Comparison of ENCODE assay signal across 36 mouse cellular contexts in the genomic region with DNA sequence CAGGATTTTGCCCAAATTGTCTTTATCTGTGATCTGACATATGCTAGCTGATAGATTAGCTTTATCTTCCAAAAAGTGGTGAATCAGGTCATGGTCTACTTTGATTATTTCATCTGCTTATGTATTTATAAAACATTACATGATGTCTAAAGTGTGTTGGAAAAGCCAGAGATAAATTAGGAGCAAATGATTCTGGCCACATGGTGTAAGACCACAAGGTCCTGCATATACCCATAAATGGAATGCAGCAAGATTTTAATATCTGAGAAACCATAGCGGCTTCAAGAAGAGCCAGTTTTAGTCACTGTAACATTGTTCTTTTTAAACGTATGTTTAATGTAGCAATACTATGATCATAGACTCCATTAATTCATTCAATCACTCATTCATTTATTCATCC. TPM values are rescaled to one million over a fixed set of nuclear protein-coding genes. Genes with fewer than 3 reads are reported as not detected.
"Had no signal": no experiment of that assay in that cellular context is flagged by ENCODE, and none has a peak within 500 bp of the region (broad histone marks: within the 10 kb centered on the region; RNA-seq: fewer than 3 reads in every experiment).

No protein-coding gene starts in this region.

- H3K4me3 ChIP-seq: heart, adult 2 months; heart, embryonic 10.5 days; heart, embryonic 12.5 days; heart, embryonic 13.5 days; heart, embryonic 15.5 days; hindbrain, embryonic 10.5 days; hindbrain, embryonic 12.5 days; hindbrain, embryonic 13.5 days; hindbrain, embryonic 15.5 days; intestine, embryonic 15.5 days; kidney, embryonic 15.5 days; layer of hippocampus, adult 2 months had no signal

- H3K27me3 ChIP-seq: heart, embryonic 12.5 days; heart, embryonic 13.5 days; heart, embryonic 15.5 days; hindbrain, embryonic 12.5 days; hindbrain, embryonic 13.5 days; hindbrain, embryonic 15.5 days; intestine, embryonic 15.5 days; kidney, embryonic 15.5 days had no signal

- H3K4me1 ChIP-seq: heart, embryonic 10.5 days; heart, embryonic 12.5 days; heart, embryonic 13.5 days; heart, embryonic 15.5 days; intestine, embryonic 15.5 days; kidney, embryonic 15.5 days had no signal

- H3K9me3 ChIP-seq: heart, embryonic 10.5 days; heart, embryonic 12.5 days; heart, embryonic 13.5 days; heart, embryonic 15.5 days; hindbrain, embryonic 10.5 days; hindbrain, embryonic 12.5 days; hindbrain, embryonic 13.5 days; hindbrain, embryonic 15.5 days; intestine, embryonic 15.5 days; kidney, embryonic 15.5 days had no signal

- DNase-seq: heart, adult 18-20 months; heart, adult 2 months; heart, postnatal 10 days; heart, postnatal 14 days; heart, postnatal 36 days; heart, postnatal 4 days; kidney, adult 11 months; kidney, adult 18-20 months; kidney, adult 2 months; kidney, adult 8-10 months; kidney, adult 9 months; kidney, postnatal 10 days; kidney, postnatal 14 days; kidney, postnatal 25 days; kidney, postnatal 36 days; kidney, postnatal 4 days; layer of hippocampus, adult 9-11 months had no signal

- H3K36me3 ChIP-seq: heart, embryonic 10.5 days; heart, embryonic 12.5 days; heart, embryonic 13.5 days; heart, embryonic 15.5 days; hindbrain, embryonic 10.5 days; hindbrain, embryonic 12.5 days; hindbrain, embryonic 15.5 days; intestine, embryonic 15.5 days; kidney, embryonic 15.5 days had no signal

- H3K27ac ChIP-seq: heart, adult 2 months; heart, embryonic 10.5 days; heart, embryonic 13.5 days; heart, embryonic 15.5 days; hindbrain, embryonic 10.5 days; hindbrain, embryonic 12.5 days; hindbrain, embryonic 13.5 days; hindbrain, embryonic 14.5 days; hindbrain, embryonic 15.5 days; hindbrain, postnatal 0 days; intestine, embryonic 15.5 days; kidney, embryonic 15.5 days; kidney, postnatal 0 days; layer of hippocampus, adult 2 months had no signal

- H3K9ac ChIP-seq: heart, embryonic 12.5 days; heart, embryonic 13.5 days; heart, embryonic 15.5 days; hindbrain, embryonic 12.5 days; hindbrain, embryonic 13.5 days; hindbrain, embryonic 14.5 days; hindbrain, embryonic 15.5 days; intestine, embryonic 15.5 days; kidney, embryonic 15.5 days had no signal

- ATAC-seq: hindbrain, embryonic 16.5 days; hindbrain, postnatal 0 days; inflammation-experienced regulatory T-cells, adult 6 months; intestine, embryonic 15.5 days; intestine, embryonic 16.5 days; intestine, postnatal 0 days had no signal

- H3K4me2 ChIP-seq: heart, embryonic 11.5 days; heart, embryonic 12.5 days; heart, embryonic 13.5 days; heart, embryonic 15.5 days; hindbrain, embryonic 12.5 days; hindbrain, embryonic 13.5 days; hindbrain, embryonic 14.5 days; hindbrain, embryonic 15.5 days; intestine, embryonic 15.5 days; kidney, embryonic 15.5 days had no signal

RNA-seq across cellular contexts. Expression of a gene that starts 23.2 kb away (rescaled TPM):
- polyA plus RNA-seq: inflammation-experienced regulatory T-cells, adult 6 months had no signal

RNA-seq across cellular contexts. Expression of a gene that starts 29.2 kb away (rescaled TPM):
- polyA plus RNA-seq: inflammation-experienced regulatory T-cells, adult 6 months had no signal
